Mouse (Mus musculus): ENCODE data around the gene Ddi1. TPM values are rescaled to one million over a fixed set of nuclear protein-coding genes. Genes with fewer than 3 reads are reported as not detected.
"Not testable (repeated sequence)": the region's sequence is repeated elsewhere in the genome, so short reads cannot be mapped to it uniquely, and the experiment has no call there.

Gene Ddi1
- polyA plus RNA-seq, 1 experiment from 2014 or later = 0.14 TPM

GRCm38 (mm10) chr9:6264820-6265219 is 4.8 kb downstream of the Ddi1 start:
- Histone ChIP-seq H3K9me3 (ENCODE audit: low read length) (peaks cover 8% of the 10 kb centered on the region; the same call in 1 of the 2 replicates), H3K4me2 (replicated peaks; ENCODE audit: low read depth, low read length) (no peak overlapping the region), H3K4me1 (ENCODE audit: insufficient read depth, low read length) (no peaks in the 10 kb centered on the region; the same call in 1 of the 2 replicates), H3K9ac (replicated peaks; ENCODE audit: low read length) (no peak overlapping the region), H3K4me3 (ENCODE audit: low read length) (no peak overlapping the region), H3K27ac (ENCODE audit: low read length) (no peak overlapping the region), H3K27me3 (ENCODE audit: insufficient read depth, low read length) (no peaks in the 10 kb centered on the region), H3K36me3 (ENCODE audit: insufficient read depth, low read length) (no peaks in the 10 kb centered on the region)
- ATAC-seq (ENCODE audit: low FRiP score, low TSS enrichment) = no peak
- WGBS = 76% methylated on average over 2 of the region's 2 CpGs

- Histone ChIP-seq H3K36me3 (ENCODE audit: insufficient read depth, low read length) (no peaks in the 10 kb centered on the region), H3K9ac (replicated peaks; ENCODE audit: low read length) (no peak overlapping the region), H3K27ac (ENCODE audit: low read length) (no peak overlapping the region), H3K4me1 (ENCODE audit: insufficient read depth, low read length) (no peaks in the 10 kb centered on the region), H3K9me3 (ENCODE audit: low read length) (0 out of 2 replicates have a peak, but pooled peaks cover 3% of the 10 kb centered on the region), H3K27me3 (ENCODE audit: insufficient read depth, low read length) (no peaks in the 10 kb centered on the region), H3K4me3 (ENCODE audit: low read length) (no peak overlapping the region), H3K4me2 (replicated peaks; ENCODE audit: low read depth, low read length) (no peak overlapping the region)
- ATAC-seq (ENCODE audit: low FRiP score, low TSS enrichment) = no peak
These were observed 12.6 kb downstream of the Ddi1 start for GRCm38 (mm10) chr9:6257072-6257471.

GRCm38 (mm10) chr9:6251990-6252389 is 17.7 kb downstream of the Ddi1 start:
- Histone ChIP-seq H3K9ac (replicated peaks; ENCODE audit: low read length) (no peak overlapping the region), H3K27ac (ENCODE audit: low read length) (no peak overlapping the region), H3K4me2 (replicated peaks; ENCODE audit: low read depth, low read length) (no peak overlapping the region), H3K9me3 (ENCODE audit: low read length) (0 out of 2 replicates have a peak, but pooled peaks cover 3% of the 10 kb centered on the region), H3K36me3 (ENCODE audit: insufficient read depth, low read length) (no peaks in the 10 kb centered on the region), H3K27me3 (ENCODE audit: insufficient read depth, low read length) (no peaks in the 10 kb centered on the region), H3K4me1 (ENCODE audit: insufficient read depth, low read length) (no peaks in the 10 kb centered on the region), H3K4me3 (ENCODE audit: low read length) (no peak overlapping the region)
- no peak for ATAC-seq (ENCODE audit: low FRiP score, low TSS enrichment)
- WGBS = 86% methylated on average over 2 of the region's 2 CpGs

- Histone ChIP-seq H3K4me1 (ENCODE audit: insufficient read depth, low read length) (no peaks in the 10 kb centered on the region), H3K27ac (ENCODE audit: low read length) (no peak overlapping the region), H3K9ac (replicated peaks; ENCODE audit: low read length) (no peak overlapping the region), H3K27me3 (ENCODE audit: insufficient read depth, low read length) (no peaks in the 10 kb centered on the region), H3K4me2 (replicated peaks; ENCODE audit: low read depth, low read length) (no peak overlapping the region), H3K36me3 (ENCODE audit: insufficient read depth, low read length) (no peaks in the 10 kb centered on the region), H3K9me3 (ENCODE audit: low read length) (no peaks in the 10 kb centered on the region), H3K4me3 (ENCODE audit: low read length) (no peak overlapping the region)
- 56% methylated on average over 1 of the region's 1 CpGs for WGBS
- no peak for ATAC-seq (ENCODE audit: low FRiP score, low TSS enrichment)
These were observed 19.3 kb downstream of the Ddi1 start for GRCm38 (mm10) chr9:6250320-6250719.

- not testable (repeated sequence) for H3K4me2 ChIP-seq (replicated peaks; ENCODE audit: low read depth, low read length); H3K27me3 ChIP-seq (ENCODE audit: insufficient read depth, low read length); ATAC-seq (ENCODE audit: low FRiP score, low TSS enrichment); H3K4me1 ChIP-seq (ENCODE audit: insufficient read depth, low read length); H3K36me3 ChIP-seq (ENCODE audit: insufficient read depth, low read length); H3K27ac ChIP-seq (ENCODE audit: low read length); H3K9ac ChIP-seq (replicated peaks; ENCODE audit: low read length); H3K9me3 ChIP-seq (ENCODE audit: low read length); H3K4me3 ChIP-seq (ENCODE audit: low read length)
- 96% methylated on average over 1 of the region's 1 CpGs for WGBS
These were observed 33.7 kb downstream of the Ddi1 start for GRCm38 (mm10) chr9:6235982-6236381.

- H3K4me3 ChIP-seq (ENCODE audit: low read length) = no peak overlapping the region
- H3K27ac ChIP-seq (ENCODE audit: low read length) = no peak overlapping the region
- no peak overlapping the region for H3K4me2 ChIP-seq (replicated peaks; ENCODE audit: low read depth, low read length)
- H3K4me1 ChIP-seq (ENCODE audit: insufficient read depth, low read length) = 0 out of 2 replicates have a peak, but pooled peaks cover 4% of the 10 kb centered on the region
- no peak for ATAC-seq (ENCODE audit: low FRiP score, low TSS enrichment)
- H3K36me3 ChIP-seq (ENCODE audit: insufficient read depth, low read length) = no peaks in the 10 kb centered on the region
- no peak overlapping the region for H3K9ac ChIP-seq (replicated peaks; ENCODE audit: low read length)
- no peaks in the 10 kb centered on the region for H3K27me3 ChIP-seq (ENCODE audit: insufficient read depth, low read length)
- H3K9me3 ChIP-seq (ENCODE audit: low read length) = no peaks in the 10 kb centered on the region
- WGBS = 27% methylated on average over 1 of the region's 1 CpGs
These were observed 52.1 kb downstream of the Ddi1 start for GRCm38 (mm10) chr9:6217505-6217904.

GRCm38 (mm10) chr9:6212862-6213261 is 56.8 kb downstream of the Ddi1 start:
- Histone ChIP-seq H3K27me3 (ENCODE audit: insufficient read depth, low read length) (no peaks in the 10 kb centered on the region), H3K4me2 (replicated peaks; ENCODE audit: low read depth, low read length) (no peak overlapping the region), H3K9me3 (ENCODE audit: low read length) (no peaks in the 10 kb centered on the region), H3K4me1 (ENCODE audit: insufficient read depth, low read length) (0 out of 2 replicates have a peak, but pooled peaks cover 4% of the 10 kb centered on the region), H3K27ac (ENCODE audit: low read length) (no peak overlapping the region), H3K36me3 (ENCODE audit: insufficient read depth, low read length) (no peaks in the 10 kb centered on the region), H3K4me3 (ENCODE audit: low read length) (no peak overlapping the region), H3K9ac (replicated peaks; ENCODE audit: low read length) (no peak overlapping the region)
- 54% methylated on average over 5 of the region's 5 CpGs for WGBS
- no peak for ATAC-seq (ENCODE audit: low FRiP score, low TSS enrichment)

Other genes starting within 250 kb of the Ddi1 start
- 19.9 and 20.4 TPM in 2 replicates for gene Pdgfd, start 101.3 kb downstream of the Ddi1 start, polyA plus RNA-seq (2015; fragmentation: Nextera tagmentation; extraction: Ambion mirVana)

Measured in kidney, embryonic 16.5 days (tissue).